Mouse (Mus musculus): ENCODE results near the gene Slc25a45. TPM values are rescaled to one million over a fixed set of nuclear protein-coding genes. Genes with fewer than 3 reads are reported as not detected.
"Not testable (repeated sequence)": the region's sequence is repeated elsewhere in the genome, so short reads cannot be mapped to it uniquely, and the experiment has no call there.

Gene Slc25a45
- polyA plus RNA-seq, 1 experiment, result 0.48 TPM

DNA sequence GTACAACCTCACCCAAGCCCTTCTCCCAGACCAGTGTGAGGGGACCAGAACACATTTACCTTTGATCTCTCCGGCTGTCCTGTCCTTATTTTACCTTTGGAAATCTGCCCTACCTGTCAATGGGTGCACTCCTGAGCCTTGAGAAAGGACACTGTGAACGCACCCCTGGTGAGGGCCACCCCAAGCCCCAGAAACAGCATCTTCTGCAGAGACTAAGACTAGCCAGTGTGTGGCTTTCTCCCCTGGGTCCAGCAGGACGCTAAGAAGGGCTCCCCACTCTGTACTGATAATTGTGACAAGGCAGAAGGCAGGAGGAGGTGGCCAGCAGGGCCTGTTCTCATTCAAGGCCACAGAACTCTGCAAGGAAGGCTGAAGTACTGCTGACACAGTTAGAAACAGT lies 1.3 kb downstream of the Slc25a45 start:
- no peak overlapping the region for H3K9ac ChIP-seq (ENCODE audit: low read depth, poor library complexity, severe bottlenecking)
- no peaks in the 10 kb centered on the region for H3K36me3 ChIP-seq (ENCODE audit: control insufficient read depth, insufficient read depth, low read length, poor library complexity, severe bottlenecking)
- H3K4me3 ChIP-seq (ENCODE audit: low read depth, low read length), result no peak overlapping the region
- H3K4me1 ChIP-seq (ENCODE audit: control insufficient read depth, insufficient read depth, low read length), result no peaks in the 10 kb centered on the region
- H3K9me3 ChIP-seq (replicated peaks; ENCODE audit: control insufficient read depth, insufficient read depth, low read length, poor library complexity, severe bottlenecking), result no peaks in the 10 kb centered on the region
- TF ChIP-seq CTCF (IDR thresholded peaks at IDR 0.05; ENCODE audit: low read depth, low read length) (no peak), EP300 (IDR thresholded peaks at IDR 0.05; ENCODE audit: insufficient read depth, low read depth, low read length) (no peak), POLR2A (IDR thresholded peaks at IDR 0.05; ENCODE audit: insufficient read depth, low read length) (no peak)
- no peaks in the 10 kb centered on the region for H3K27me3 ChIP-seq (ENCODE audit: control insufficient read depth, insufficient read depth, low read length, poor library complexity, severe bottlenecking)
- no peak overlapping the region for H3K27ac ChIP-seq (ENCODE audit: insufficient read depth, low read length)

DNA sequence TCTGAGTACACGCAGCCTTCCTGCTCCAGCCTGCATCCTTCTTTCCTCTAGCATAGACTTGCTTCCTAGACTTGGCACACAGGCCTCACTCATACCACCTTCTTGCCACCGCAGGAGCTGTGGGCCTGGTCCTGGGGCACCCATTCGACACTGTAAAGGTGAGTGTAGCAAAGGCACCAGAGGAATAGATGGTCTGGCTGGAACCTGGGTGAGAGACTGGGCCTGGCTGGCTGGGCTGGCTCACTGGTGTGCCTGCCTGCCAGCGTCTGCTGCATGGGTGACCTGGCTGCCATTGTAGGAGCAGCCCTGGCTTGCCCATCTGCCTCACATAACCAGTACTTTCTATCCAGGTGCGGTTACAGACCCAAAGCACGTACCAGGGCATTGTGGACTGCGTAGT lies 2.1 kb downstream of the Slc25a45 start:
- Histone ChIP-seq H3K27ac (ENCODE audit: insufficient read depth, low read length) (no peak overlapping the region), H3K9me3 (replicated peaks; ENCODE audit: control insufficient read depth, insufficient read depth, low read length, poor library complexity, severe bottlenecking) (no peaks in the 10 kb centered on the region), H3K4me3 (ENCODE audit: low read depth, low read length) (no peak overlapping the region), H3K36me3 (ENCODE audit: control insufficient read depth, insufficient read depth, low read length, poor library complexity, severe bottlenecking) (no peaks in the 10 kb centered on the region), H3K9ac (ENCODE audit: low read depth, poor library complexity, severe bottlenecking) (no peak overlapping the region), H3K4me1 (ENCODE audit: control insufficient read depth, insufficient read depth, low read length) (no peaks in the 10 kb centered on the region), H3K27me3 (ENCODE audit: control insufficient read depth, insufficient read depth, low read length, poor library complexity, severe bottlenecking) (no peaks in the 10 kb centered on the region)
- TF ChIP-seq POLR2A (IDR thresholded peaks at IDR 0.05; ENCODE audit: insufficient read depth, low read length), result no peak
- TF ChIP-seq EP300 (IDR thresholded peaks at IDR 0.05; ENCODE audit: insufficient read depth, low read depth, low read length), result no peak
- no peak for TF ChIP-seq CTCF (IDR thresholded peaks at IDR 0.05; ENCODE audit: low read depth, low read length)

- Histone ChIP-seq H3K4me1 (ENCODE audit: control insufficient read depth, insufficient read depth, low read length) (no peaks in the 10 kb centered on the region), H3K36me3 (ENCODE audit: control insufficient read depth, insufficient read depth, low read length, poor library complexity, severe bottlenecking) (no peaks in the 10 kb centered on the region), H3K27ac (ENCODE audit: insufficient read depth, low read length) (no peak overlapping the region), H3K4me3 (ENCODE audit: low read depth, low read length) (no peak overlapping the region), H3K9ac (ENCODE audit: low read depth, poor library complexity, severe bottlenecking) (no peak overlapping the region), H3K9me3 (replicated peaks; ENCODE audit: control insufficient read depth, insufficient read depth, low read length, poor library complexity, severe bottlenecking) (no peaks in the 10 kb centered on the region), H3K27me3 (ENCODE audit: control insufficient read depth, insufficient read depth, low read length, poor library complexity, severe bottlenecking) (no peaks in the 10 kb centered on the region)
- TF ChIP-seq CTCF (IDR thresholded peaks at IDR 0.05; ENCODE audit: low read depth, low read length), result no peak
- TF ChIP-seq EP300 (IDR thresholded peaks at IDR 0.05; ENCODE audit: insufficient read depth, low read depth, low read length), result no peak
- TF ChIP-seq POLR2A (IDR thresholded peaks at IDR 0.05; ENCODE audit: insufficient read depth, low read length), result no peak
Measured at GRCm38 (mm10) chr19:5881155-5881554, 3.5 kb downstream of the Slc25a45 start.

- H3K9me3 ChIP-seq (replicated peaks; ENCODE audit: control insufficient read depth, insufficient read depth, low read length, poor library complexity, severe bottlenecking); H3K27ac ChIP-seq (ENCODE audit: insufficient read depth, low read length); H3K4me3 ChIP-seq (ENCODE audit: low read depth, low read length); H3K4me1 ChIP-seq (ENCODE audit: control insufficient read depth, insufficient read depth, low read length); H3K9ac ChIP-seq (ENCODE audit: low read depth, poor library complexity, severe bottlenecking); H3K36me3 ChIP-seq (ENCODE audit: control insufficient read depth, insufficient read depth, low read length, poor library complexity, severe bottlenecking); H3K27me3 ChIP-seq (ENCODE audit: control insufficient read depth, insufficient read depth, low read length, poor library complexity, severe bottlenecking): not testable (repeated sequence)
Measured at GRCm38 (mm10) chr19:5882079-5882478, 4.5 kb downstream of the Slc25a45 start.

DNA sequence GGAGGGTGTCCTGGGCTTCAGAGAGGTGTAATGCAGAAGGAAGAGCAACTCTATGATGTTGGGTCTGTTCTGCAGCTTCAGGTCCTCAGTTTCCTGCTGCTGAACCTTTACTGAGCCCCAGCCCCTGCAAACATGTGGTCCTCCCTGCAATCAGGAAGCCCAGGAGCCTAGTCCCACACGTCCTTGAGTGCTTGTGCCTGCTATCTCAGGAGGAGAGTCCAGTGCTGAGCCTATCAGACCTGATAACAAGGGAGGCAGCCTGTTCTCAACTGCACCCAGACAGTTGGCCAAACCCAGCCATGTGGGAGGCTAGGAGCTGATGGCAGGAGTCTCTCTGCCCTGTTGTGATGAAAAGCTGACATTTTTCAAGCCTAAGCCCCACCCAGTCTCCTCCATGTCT lies 6.3 kb downstream of the Slc25a45 start:
- H3K36me3 ChIP-seq (ENCODE audit: control insufficient read depth, insufficient read depth, low read length, poor library complexity, severe bottlenecking), result no peaks in the 10 kb centered on the region
- H3K27me3 ChIP-seq (ENCODE audit: control insufficient read depth, insufficient read depth, low read length, poor library complexity, severe bottlenecking), result no peaks in the 10 kb centered on the region
- no peak overlapping the region for H3K9ac ChIP-seq (ENCODE audit: low read depth, poor library complexity, severe bottlenecking)
- H3K27ac ChIP-seq (ENCODE audit: insufficient read depth, low read length), result no peak overlapping the region
- no peaks in the 10 kb centered on the region for H3K9me3 ChIP-seq (replicated peaks; ENCODE audit: control insufficient read depth, insufficient read depth, low read length, poor library complexity, severe bottlenecking)
- no peak overlapping the region for H3K4me3 ChIP-seq (ENCODE audit: low read depth, low read length)
- no peaks in the 10 kb centered on the region for H3K4me1 ChIP-seq (ENCODE audit: control insufficient read depth, insufficient read depth, low read length)
- no peak for TF ChIP-seq EP300 (IDR thresholded peaks at IDR 0.05; ENCODE audit: insufficient read depth, low read depth, low read length)
- TF ChIP-seq CTCF (IDR thresholded peaks at IDR 0.05; ENCODE audit: low read depth, low read length), result no peak
- TF ChIP-seq POLR2A (IDR thresholded peaks at IDR 0.05; ENCODE audit: insufficient read depth, low read length), result no peak

DNA sequence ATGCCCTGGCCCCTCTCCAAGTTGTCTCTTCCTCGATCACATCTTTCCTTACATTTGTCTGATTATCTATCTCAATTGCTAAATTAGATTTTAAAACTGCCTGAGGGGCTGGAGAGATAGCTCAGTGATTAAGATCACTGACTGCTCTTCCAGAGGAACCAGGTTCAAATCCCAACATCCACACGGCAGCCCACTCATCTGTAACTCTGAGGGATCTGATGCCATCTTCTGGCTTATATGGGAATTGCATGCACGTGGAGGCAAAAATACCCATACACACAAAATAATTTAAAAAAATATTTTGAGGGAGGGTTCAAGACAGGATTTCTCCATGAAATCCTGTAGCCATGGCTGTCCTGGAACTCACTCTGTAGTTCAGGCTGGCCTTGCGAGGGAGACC lies 8.2 kb downstream of the Slc25a45 start:
- Histone ChIP-seq H3K27ac (ENCODE audit: insufficient read depth, low read length) (no peak overlapping the region), H3K27me3 (ENCODE audit: control insufficient read depth, insufficient read depth, low read length, poor library complexity, severe bottlenecking) (no peaks in the 10 kb centered on the region), H3K36me3 (ENCODE audit: control insufficient read depth, insufficient read depth, low read length, poor library complexity, severe bottlenecking) (no peaks in the 10 kb centered on the region), H3K9ac (ENCODE audit: low read depth, poor library complexity, severe bottlenecking) (no peak overlapping the region), H3K4me1 (ENCODE audit: control insufficient read depth, insufficient read depth, low read length) (no peaks in the 10 kb centered on the region), H3K4me3 (ENCODE audit: low read depth, low read length) (no peak overlapping the region), H3K9me3 (replicated peaks; ENCODE audit: control insufficient read depth, insufficient read depth, low read length, poor library complexity, severe bottlenecking) (no peaks in the 10 kb centered on the region)
- TF ChIP-seq POLR2A (IDR thresholded peaks at IDR 0.05; ENCODE audit: insufficient read depth, low read length) (no peak), EP300 (IDR thresholded peaks at IDR 0.05; ENCODE audit: insufficient read depth, low read depth, low read length) (no peak), CTCF (IDR thresholded peaks at IDR 0.05; ENCODE audit: low read depth, low read length) (no peak)
